Mouse (Mus musculus): ENCODE results near the gene Mrc1. TPM values are rescaled to one million over a fixed set of nuclear protein-coding genes. Genes with fewer than 3 reads are reported as not detected.

Mrc1 gene
- polyA plus RNA-seq, 1 experiment from 2014 or later = 13.5 TPM

GRCm38 (mm10) chr2:14214764-14215163, 14.4 kb upstream of the Mrc1 start:
- Histone ChIP-seq H3K4me3 (replicated peaks) (no peak overlapping the region), H3K36me3 (no peaks in the 10 kb centered on the region), H3K27ac (replicated peaks) (no peak overlapping the region), H3K27me3 (no peaks in the 10 kb centered on the region), H3K9ac (no peak overlapping the region), H3K4me2 (replicated peaks) (no peak overlapping the region), H3K9me3 (replicated peaks) (no peaks in the 10 kb centered on the region), H3K4me1 (no peaks in the 10 kb centered on the region)
- no peak for ATAC-seq (ENCODE audit: insufficient number of reproducible peaks, low FRiP score, low TSS enrichment, low read depth)
- 60% methylated on average over 3 of the region's 3 CpGs for WGBS

GRCm38 (mm10) chr2:14216653-14217052, 12.5 kb upstream of the Mrc1 start:
- no peak for ATAC-seq (ENCODE audit: insufficient number of reproducible peaks, low FRiP score, low TSS enrichment, low read depth)
- 80% methylated on average over 3 of the region's 3 CpGs for WGBS

GRCm38 (mm10) chr2:14218126-14218525, 11.1 kb upstream of the Mrc1 start:
- Histone ChIP-seq H3K9ac (no peak overlapping the region), H3K4me2 (replicated peaks) (no peak overlapping the region), H3K27ac (replicated peaks) (no peak overlapping the region), H3K27me3 (no peaks in the 10 kb centered on the region), H3K36me3 (no peaks in the 10 kb centered on the region), H3K9me3 (replicated peaks) (no peaks in the 10 kb centered on the region), H3K4me1 (no peaks in the 10 kb centered on the region), H3K4me3 (replicated peaks) (no peak overlapping the region)
- no peak for ATAC-seq (ENCODE audit: insufficient number of reproducible peaks, low FRiP score, low TSS enrichment, low read depth)
- WGBS = 81% methylated on average over 6 of the region's 6 CpGs

More at GRCm38 (mm10) chr2:14216653-14217052, 12.5 kb upstream of the Mrc1 start:
- no peaks in the 10 kb centered on the region for H3K36me3 ChIP-seq
- no peaks in the 10 kb centered on the region for H3K9me3 ChIP-seq (replicated peaks)
- no peak overlapping the region for H3K9ac ChIP-seq
- H3K4me1 ChIP-seq = no peaks in the 10 kb centered on the region
- H3K4me3 ChIP-seq (replicated peaks) = no peak overlapping the region
- no peak overlapping the region for H3K4me2 ChIP-seq (replicated peaks)
- no peak overlapping the region for H3K27ac ChIP-seq (replicated peaks)
- H3K27me3 ChIP-seq = no peaks in the 10 kb centered on the region

GRCm38 (mm10) chr2:14224387-14224786, 4.8 kb upstream of the Mrc1 start:
- WGBS = 74% methylated on average over 3 of the region's 4 CpGs

GRCm38 (mm10) chr2:14228495-14228894, 697 bp upstream of the Mrc1 start:
- H3K9ac ChIP-seq = no peak overlapping the region
- no peaks in the 10 kb centered on the region for H3K36me3 ChIP-seq
- H3K27me3 ChIP-seq = no peaks in the 10 kb centered on the region
- 39% methylated on average over 6 of the region's 6 CpGs for WGBS
- no peak overlapping the region for H3K27ac ChIP-seq (replicated peaks)
- H3K9me3 ChIP-seq (replicated peaks) = no peaks in the 10 kb centered on the region
- H3K4me3 ChIP-seq (replicated peaks) = no peak overlapping the region
- H3K4me2 ChIP-seq (replicated peaks) = no peak overlapping the region
- ATAC-seq (ENCODE audit: insufficient number of reproducible peaks, low FRiP score, low TSS enrichment, low read depth) = no peak
- H3K4me1 ChIP-seq = no peaks in the 10 kb centered on the region

More at GRCm38 (mm10) chr2:14224387-14224786, 4.8 kb upstream of the Mrc1 start:
- no peak for ATAC-seq (ENCODE audit: insufficient number of reproducible peaks, low FRiP score, low TSS enrichment, low read depth)
- no peaks in the 10 kb centered on the region for H3K4me1 ChIP-seq
- H3K27ac ChIP-seq (replicated peaks) = no peak overlapping the region
- H3K4me2 ChIP-seq (replicated peaks) = no peak overlapping the region
- H3K9ac ChIP-seq = no peak overlapping the region
- H3K4me3 ChIP-seq (replicated peaks) = no peak overlapping the region
- no peaks in the 10 kb centered on the region for H3K27me3 ChIP-seq
- H3K36me3 ChIP-seq = no peaks in the 10 kb centered on the region
- H3K9me3 ChIP-seq (replicated peaks) = no peaks in the 10 kb centered on the region

- ATAC-seq (ENCODE audit: insufficient number of reproducible peaks, low FRiP score, low TSS enrichment, low read depth) = no peak
- 87% methylated on average over 14 of the region's 14 CpGs for WGBS
These were observed 787 bp downstream of the Mrc1 start for GRCm38 (mm10) chr2:14229979-14230378.

GRCm38 (mm10) chr2:14232897-14233296, 3.7 kb downstream of the Mrc1 start:
- no peak overlapping the region for H3K9ac ChIP-seq
- H3K27ac ChIP-seq (replicated peaks) = no peak overlapping the region
- no peaks in the 10 kb centered on the region for H3K36me3 ChIP-seq
- 74% methylated on average over 1 of the region's 1 CpGs for WGBS
- no peaks in the 10 kb centered on the region for H3K9me3 ChIP-seq (replicated peaks)
- ATAC-seq (ENCODE audit: insufficient number of reproducible peaks, low FRiP score, low TSS enrichment, low read depth) = no peak
- H3K27me3 ChIP-seq = no peaks in the 10 kb centered on the region
- no peak overlapping the region for H3K4me2 ChIP-seq (replicated peaks)
- H3K4me1 ChIP-seq = 0 out of 2 replicates have a peak, but pooled peaks cover 3% of the 10 kb centered on the region
- no peak overlapping the region for H3K4me3 ChIP-seq (replicated peaks)

More at GRCm38 (mm10) chr2:14229979-14230378, 787 bp downstream of the Mrc1 start:
- Histone ChIP-seq H3K36me3 (no peaks in the 10 kb centered on the region), H3K9me3 (replicated peaks) (no peaks in the 10 kb centered on the region), H3K4me1 (no peaks in the 10 kb centered on the region), H3K9ac (no peak overlapping the region), H3K27me3 (no peaks in the 10 kb centered on the region), H3K4me2 (replicated peaks) (no peak overlapping the region), H3K4me3 (replicated peaks) (no peak overlapping the region), H3K27ac (replicated peaks) (no peak overlapping the region)

GRCm38 (mm10) chr2:14233983-14234382, 4.8 kb downstream of the Mrc1 start:
- no peak for ATAC-seq (ENCODE audit: insufficient number of reproducible peaks, low FRiP score, low TSS enrichment, low read depth)
- H3K4me3 ChIP-seq (replicated peaks) = no peak overlapping the region
- H3K27ac ChIP-seq (replicated peaks) = no peak overlapping the region
- 0 out of 2 replicates have a peak, but pooled peaks cover 3% of the 10 kb centered on the region for H3K4me1 ChIP-seq
- no peaks in the 10 kb centered on the region for H3K36me3 ChIP-seq
- H3K9ac ChIP-seq = no peak overlapping the region
- 68% methylated on average over 2 of the region's 2 CpGs for WGBS
- H3K27me3 ChIP-seq = no peaks in the 10 kb centered on the region
- no peaks in the 10 kb centered on the region for H3K9me3 ChIP-seq (replicated peaks)
- H3K4me2 ChIP-seq (replicated peaks) = no peak overlapping the region

GRCm38 (mm10) chr2:14235319-14235718, 6.1 kb downstream of the Mrc1 start:
- no peak for ATAC-seq (ENCODE audit: insufficient number of reproducible peaks, low FRiP score, low TSS enrichment, low read depth)

GRCm38 (mm10) chr2:14236920-14237319, 7.7 kb downstream of the Mrc1 start:
- Histone ChIP-seq H3K4me2 (replicated peaks) (no peak overlapping the region), H3K9me3 (replicated peaks) (no peaks in the 10 kb centered on the region), H3K27ac (replicated peaks) (no peak overlapping the region), H3K27me3 (no peaks in the 10 kb centered on the region), H3K4me1 (0 out of 2 replicates have a peak, but pooled peaks cover 3% of the 10 kb centered on the region), H3K9ac (no peak overlapping the region), H3K36me3 (no peaks in the 10 kb centered on the region), H3K4me3 (replicated peaks) (no peak overlapping the region)
- WGBS = 86% methylated on average over 4 of the region's 4 CpGs
- no peak for ATAC-seq (ENCODE audit: insufficient number of reproducible peaks, low FRiP score, low TSS enrichment, low read depth)

More at GRCm38 (mm10) chr2:14235319-14235718, 6.1 kb downstream of the Mrc1 start:
- 85% methylated on average over 5 of the region's 5 CpGs for WGBS
- no peak overlapping the region for H3K4me3 ChIP-seq (replicated peaks)
- no peak overlapping the region for H3K27ac ChIP-seq (replicated peaks)
- no peaks in the 10 kb centered on the region for H3K27me3 ChIP-seq
- H3K4me1 ChIP-seq = 0 out of 2 replicates have a peak, but pooled peaks cover 3% of the 10 kb centered on the region
- no peak overlapping the region for H3K9ac ChIP-seq
- H3K36me3 ChIP-seq = no peaks in the 10 kb centered on the region
- H3K4me2 ChIP-seq (replicated peaks) = no peak overlapping the region
- no peaks in the 10 kb centered on the region for H3K9me3 ChIP-seq (replicated peaks)

- ATAC-seq (ENCODE audit: insufficient number of reproducible peaks, low FRiP score, low TSS enrichment, low read depth) = no peak
- H3K9me3 ChIP-seq (replicated peaks) = no peaks in the 10 kb centered on the region
- H3K4me3 ChIP-seq (replicated peaks) = no peak overlapping the region
- no peak overlapping the region for H3K4me2 ChIP-seq (replicated peaks)
- H3K27ac ChIP-seq (replicated peaks) = no peak overlapping the region
- H3K36me3 ChIP-seq = no peaks in the 10 kb centered on the region
- no peaks in the 10 kb centered on the region for H3K27me3 ChIP-seq
- 0 out of 2 replicates have a peak, but pooled peaks cover 3% of the 10 kb centered on the region for H3K4me1 ChIP-seq
- 17% methylated on average over 4 of the region's 4 CpGs for WGBS
- H3K9ac ChIP-seq = no peak overlapping the region
These were observed 8.5 kb downstream of the Mrc1 start for GRCm38 (mm10) chr2:14237723-14238122.

- Histone ChIP-seq H3K4me2 (replicated peaks) (no peak overlapping the region), H3K27ac (replicated peaks) (no peak overlapping the region), H3K4me1 (0 out of 2 replicates have a peak, but pooled peaks cover 3% of the 10 kb centered on the region), H3K36me3 (no peaks in the 10 kb centered on the region), H3K9ac (no peak overlapping the region), H3K4me3 (replicated peaks) (no peak overlapping the region), H3K9me3 (replicated peaks) (no peaks in the 10 kb centered on the region), H3K27me3 (no peaks in the 10 kb centered on the region)
- ATAC-seq (ENCODE audit: insufficient number of reproducible peaks, low FRiP score, low TSS enrichment, low read depth) = no peak
- 63% methylated on average over 5 of the region's 5 CpGs for WGBS
These were observed 10.0 kb downstream of the Mrc1 start for GRCm38 (mm10) chr2:14239151-14239550.
